Mouse (Mus musculus) liver, embryonic 14.5 days (tissue): ENCODE results near the gene Fer.

ENCODE experiments used
- CTCF ChIP-seq: IDR thresholded peaks from 2 replicates; pipeline ENCODE4 v1.5.1; 2016; ENCODE audit warnings: antibody characterized with exemption, low read depth, control low read depth
- EP300 ChIP-seq: IDR thresholded peaks from 2 replicates; pipeline ENCODE4 v1.6.1; 2016; ENCODE audit warnings: antibody characterized with exemption, low read depth

DNA sequence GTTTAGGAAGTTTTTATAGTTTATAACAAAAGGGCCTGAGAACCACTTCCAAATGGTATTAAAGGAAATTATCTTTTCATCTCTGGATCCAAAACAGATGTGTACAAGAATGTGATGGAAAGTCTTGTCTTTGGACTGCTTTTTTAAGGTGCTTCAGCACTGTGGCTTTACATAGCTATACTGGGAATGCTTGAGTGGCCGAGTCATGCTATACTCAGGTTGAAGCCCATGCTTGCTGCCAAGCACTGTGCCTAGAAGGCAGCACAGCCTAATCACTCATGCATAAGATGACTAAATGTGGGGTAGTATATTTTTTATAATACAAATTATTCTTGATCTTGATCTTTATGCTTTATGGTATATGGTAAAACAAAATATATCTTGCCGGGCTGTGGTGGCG lies 225.0 kb downstream of the Fer start:
- TF ChIP-seq CTCF (no peak), EP300 (no peak)
